Mouse (Mus musculus): ENCODE results near the gene Cmc1. TPM values are rescaled to one million over a fixed set of nuclear protein-coding genes. Genes with fewer than 3 reads are reported as not detected.

Gene Cmc1
- polyA plus RNA-seq (2012; rRNA removed; ENCODE audit: low replicate concordance) = 0.56 and 0.96 TPM in 2 replicates

GRCm38 (mm10) chr9:118149407-118150402 lies at the start of gene Cmc1:
TSS of gene Cmc1 (minus strand) at chr9:118150177.

GRCm38 (mm10) chr9:118040218-118041021 lies 109.6 kb downstream of the Cmc1 start, which contains the start of gene Azi2:
TSS of gene Azi2 (plus strand) at chr9:118040499.

Other genes with a start within 250 kb of the Cmc1 start
- gene Azi2, start 109.7 kb downstream of the Cmc1 start, polyA plus RNA-seq (2012; rRNA removed; ENCODE audit: low replicate concordance) = 22.0 and 39.8 TPM in 2 replicates

Data from duodenum, adult 2 months (tissue).